Mouse (Mus musculus) heart, adult 8-10 months (tissue): ENCODE data around the gene Cemip2. TPM values are rescaled to one million over a fixed set of nuclear protein-coding genes. Genes with fewer than 3 reads are reported as not detected.

Experiments used
- DNase-seq: peaks from one replicate; pipeline ENCODE4 v3.0.0; 2022; ENCODE audit warnings: low spot score
- total RNA-seq, 4 experiments: library from RNA; stranded (reverse); gene quantifications; 2 replicates each; pipeline ENCODE4 v1.2.4; 2022

Cemip2 gene
- total RNA-seq, result 10 to 100 TPM; 10.2 to 11.5 (median 10.8) TPM

DNA sequence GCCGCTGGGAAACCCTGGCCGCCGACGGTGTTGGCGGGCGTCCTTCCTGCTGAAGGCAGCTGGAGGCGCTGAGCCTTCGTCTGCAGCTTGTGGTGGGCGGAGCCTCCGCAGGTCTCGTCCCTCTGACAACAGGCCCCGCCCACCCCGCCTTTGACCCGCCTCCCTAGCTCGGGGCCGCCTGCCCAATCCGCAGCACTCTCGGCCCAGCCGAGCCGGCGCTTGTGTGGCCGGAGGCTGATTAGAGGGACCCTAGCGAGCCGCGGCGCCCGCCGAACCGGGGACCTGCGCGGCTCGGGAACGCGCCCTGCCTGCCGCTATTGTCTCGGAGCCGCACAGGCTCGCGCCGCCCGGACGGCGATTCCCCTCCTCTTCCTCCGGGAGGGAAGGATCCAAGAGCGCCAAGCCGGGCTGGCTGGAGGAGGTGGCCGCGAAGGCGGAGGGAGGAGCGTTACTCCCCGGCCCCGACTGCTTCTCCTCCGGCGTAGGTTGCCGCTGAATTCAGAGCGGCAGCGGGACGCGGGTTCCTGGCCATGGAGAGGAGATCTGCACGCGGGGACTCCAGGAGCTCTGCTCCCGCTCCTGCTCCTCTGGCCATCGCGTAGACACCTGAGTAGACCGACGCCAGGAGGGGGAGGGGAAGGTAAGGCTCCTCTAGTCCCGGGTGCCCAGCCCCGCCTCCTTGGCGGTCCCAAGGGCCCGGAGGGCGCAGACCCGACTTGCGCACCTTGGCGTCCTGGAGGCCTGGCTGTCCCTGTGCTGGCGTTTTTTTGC lies at the start of gene Cemip2:
Gene Cemip2 (plus strand): TSS at position 196 of the 771 bp plus-strand sequence.
- DNase-seq, result peak; percentile 94

DNA sequence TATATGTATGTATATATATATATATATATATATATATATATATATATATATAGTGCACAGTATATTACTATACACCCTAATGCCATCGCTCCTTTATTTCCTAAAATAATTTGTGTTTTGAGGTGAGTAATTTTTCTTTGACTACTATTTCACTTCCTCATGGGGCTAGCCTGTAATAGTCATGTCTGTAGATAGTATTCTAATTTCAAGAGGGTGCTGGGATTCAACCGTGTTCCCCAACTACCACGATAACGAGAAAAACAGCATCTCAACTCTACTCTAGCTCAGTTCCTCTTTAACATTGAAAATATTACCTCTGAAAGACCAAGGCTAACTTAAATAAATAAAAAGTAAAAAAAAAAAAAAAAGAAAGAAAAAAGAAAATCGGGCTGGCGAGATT lies 49.8 kb upstream of the Cemip2 start:
- no peak for DNase-seq

DNA sequence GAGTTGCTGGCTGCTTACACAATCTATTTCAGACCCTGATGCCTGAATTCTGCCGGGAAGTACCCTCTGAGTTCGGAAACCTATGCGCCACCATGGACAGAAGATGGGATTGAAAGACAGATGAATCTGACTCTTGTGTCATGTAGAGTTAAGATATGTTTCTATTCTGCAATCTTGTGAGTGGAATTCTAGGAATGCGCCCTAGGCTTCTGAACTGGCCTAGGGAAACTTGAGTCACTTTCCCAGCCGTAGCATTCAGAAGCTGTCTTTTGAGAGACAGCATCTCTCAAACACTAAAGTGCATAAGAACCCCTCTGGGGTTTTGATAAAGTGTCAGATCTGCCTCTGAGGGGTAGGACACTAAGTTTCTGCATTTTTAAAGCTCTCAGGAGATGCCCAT lies 46.3 kb upstream of the Cemip2 start:
- DNase-seq, result no peak

DNA sequence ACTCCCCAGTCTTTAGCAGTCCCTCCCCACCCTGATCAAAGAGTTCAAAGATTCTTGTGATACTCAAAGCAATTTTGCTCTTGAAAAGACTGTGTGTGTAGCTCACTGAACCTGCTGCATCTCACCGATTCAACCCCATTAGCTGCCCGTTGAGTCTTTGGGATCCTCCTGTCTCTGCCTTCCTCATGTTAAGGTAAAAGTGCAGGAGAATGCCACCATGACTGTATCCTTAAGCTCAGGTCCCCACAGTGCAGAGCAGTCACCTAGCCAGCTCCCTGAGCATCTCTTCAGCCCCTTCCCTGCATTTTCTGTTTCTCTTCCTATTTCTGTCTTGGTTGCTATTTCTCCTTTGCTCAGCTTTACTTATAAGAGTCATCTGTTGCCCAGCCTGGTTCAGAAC lies 45.0 kb upstream of the Cemip2 start:
- no peak for DNase-seq

DNA sequence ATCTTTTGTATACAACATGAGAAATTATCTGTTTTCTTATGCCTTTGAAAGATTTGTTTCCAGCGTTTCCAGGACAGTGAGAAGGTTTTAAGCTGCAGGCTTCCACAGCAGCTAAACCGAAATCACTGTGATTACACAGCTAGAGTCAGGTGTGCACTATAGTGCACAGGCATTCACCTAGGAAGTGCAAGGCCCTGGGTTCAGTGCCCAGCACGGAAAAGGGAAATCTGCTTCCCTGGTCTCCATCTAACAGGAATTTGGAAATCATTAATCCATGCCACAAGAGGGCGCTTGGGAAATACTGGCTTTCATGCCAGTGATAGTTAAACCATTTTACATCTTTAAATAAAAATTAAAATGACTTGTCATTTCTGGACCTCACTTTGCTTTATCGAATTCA lies 44.0 kb upstream of the Cemip2 start:
- DNase-seq, result peak; percentile 44

DNA sequence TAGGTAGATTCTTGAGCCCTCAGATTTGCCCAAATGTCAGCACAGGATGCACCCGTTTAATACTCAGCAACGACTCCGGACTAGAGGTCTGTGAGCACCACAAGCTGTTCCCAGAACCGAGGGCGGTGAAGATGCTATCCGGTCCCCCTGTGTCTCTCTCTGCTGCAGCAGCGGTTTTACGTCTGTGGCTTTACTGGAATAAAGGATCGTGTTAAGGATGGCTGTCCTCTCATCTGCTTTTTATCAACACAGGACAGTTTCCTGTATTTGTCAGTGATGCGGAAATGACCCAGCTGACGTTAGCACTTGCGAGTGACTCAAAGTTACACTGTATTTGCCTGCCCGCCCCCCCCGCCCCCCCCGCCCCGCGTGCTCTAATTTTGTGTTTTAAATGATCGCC lies 40.7 kb upstream of the Cemip2 start:
- peak; percentile 68 for DNase-seq

DNA sequence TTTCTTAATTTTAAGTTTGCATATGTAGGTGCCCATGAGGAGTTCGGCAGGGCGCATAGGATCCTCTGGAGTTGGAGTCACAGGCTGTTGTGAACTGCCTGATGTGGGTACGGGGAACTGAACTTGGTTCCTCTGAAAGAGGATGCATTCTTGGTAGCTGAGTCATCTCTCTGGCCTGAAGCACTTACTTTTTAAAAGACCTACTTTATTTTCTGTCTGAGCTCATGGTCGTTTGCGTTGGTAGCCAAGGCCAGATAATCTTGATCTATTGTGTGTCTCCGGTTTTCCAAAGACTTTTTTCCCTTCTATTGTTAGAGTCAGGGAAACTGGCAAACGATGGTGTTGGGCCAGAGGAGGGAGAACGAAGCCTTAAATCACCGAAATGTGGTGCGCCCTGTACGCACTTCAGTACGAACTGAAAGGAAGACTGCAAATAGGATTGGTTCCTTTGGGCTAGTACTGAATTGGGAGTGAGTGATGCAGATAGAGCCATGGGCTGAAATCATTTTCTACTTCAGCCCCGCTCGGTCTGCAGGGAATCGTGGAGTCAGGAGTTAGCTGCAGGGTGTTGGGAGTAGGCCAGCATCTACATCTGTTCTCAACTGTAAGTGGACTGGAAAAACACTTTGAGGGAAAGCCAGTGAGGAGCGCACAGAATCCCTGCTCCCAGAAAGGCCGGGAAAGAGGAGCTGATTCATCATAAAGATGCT lies 40.1 kb upstream of the Cemip2 start:
- DNase-seq, result peak; percentile 69

DNA sequence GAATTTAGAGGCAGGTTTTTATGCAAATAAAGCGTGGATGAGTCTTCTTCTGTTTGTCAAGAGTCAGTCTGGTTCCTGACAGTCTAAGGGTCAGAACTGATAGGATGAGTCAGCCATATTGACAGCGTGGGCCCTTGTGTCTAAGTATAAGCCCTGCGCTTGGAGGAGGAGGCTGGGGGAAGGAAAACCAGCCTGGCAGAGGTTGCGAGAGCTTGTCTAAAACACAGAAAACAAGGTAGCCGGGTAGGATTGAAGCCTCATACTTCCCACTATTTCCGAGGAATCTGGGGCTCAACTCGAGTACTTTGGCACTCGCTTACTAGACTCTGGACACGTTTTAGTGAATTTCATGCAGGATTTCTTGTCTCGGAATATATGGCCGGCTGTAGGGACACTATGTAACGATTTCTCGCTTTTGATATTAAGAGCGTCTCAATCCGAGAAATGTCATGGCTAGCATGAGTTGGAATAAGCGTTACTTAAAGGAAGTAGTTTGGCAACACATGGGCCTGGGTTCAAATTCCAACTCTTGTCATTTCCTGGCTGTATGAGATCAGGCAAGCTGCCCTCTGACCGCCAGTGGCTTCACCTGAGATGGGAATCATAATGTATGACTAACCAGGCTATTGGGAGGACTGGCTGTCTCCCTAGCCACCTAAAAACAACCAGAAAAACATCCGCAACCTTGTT lies 39.4 kb upstream of the Cemip2 start:
- no peak for DNase-seq

DNA sequence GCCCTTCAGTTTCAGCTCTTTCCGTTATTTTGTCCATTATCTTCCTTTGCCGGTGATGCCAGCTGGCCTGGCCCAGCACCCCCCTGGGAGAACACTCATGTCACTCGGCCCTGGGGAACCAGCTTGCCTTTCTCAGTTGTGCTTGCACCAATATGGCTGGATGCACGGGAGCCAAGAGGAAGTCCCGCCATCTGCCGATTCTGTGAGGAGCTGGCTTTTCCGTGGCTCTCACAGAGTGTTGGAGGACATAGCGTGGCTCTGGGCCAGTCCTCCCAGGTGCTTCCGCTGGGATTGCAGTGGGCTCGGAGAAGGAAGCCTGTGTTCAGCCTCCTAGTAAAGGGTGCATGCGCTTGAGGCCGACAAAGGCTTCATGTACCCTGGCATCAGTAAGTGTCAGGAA lies 36.0 kb upstream of the Cemip2 start:
- peak; percentile 40 for DNase-seq

DNA sequence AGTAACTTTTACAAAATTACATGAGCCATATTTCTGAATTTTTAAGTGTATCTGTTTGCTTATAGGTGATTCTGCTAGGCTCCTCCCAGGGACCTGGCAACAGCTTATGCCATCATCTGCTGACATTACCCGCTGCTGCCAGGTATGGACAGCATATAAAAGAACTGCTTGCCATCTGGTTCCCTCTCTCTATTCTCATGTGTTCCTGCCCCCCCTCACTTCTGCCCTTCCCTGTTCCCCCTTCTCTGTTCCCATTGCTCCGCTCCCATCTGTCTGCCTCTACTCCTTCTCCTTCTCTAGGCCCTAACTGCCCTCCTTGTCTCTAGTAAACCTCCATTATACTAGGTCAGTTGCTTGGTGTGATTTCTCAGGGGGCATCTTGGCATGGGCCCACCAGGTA lies 32.6 kb upstream of the Cemip2 start:
- no peak for DNase-seq

DNA sequence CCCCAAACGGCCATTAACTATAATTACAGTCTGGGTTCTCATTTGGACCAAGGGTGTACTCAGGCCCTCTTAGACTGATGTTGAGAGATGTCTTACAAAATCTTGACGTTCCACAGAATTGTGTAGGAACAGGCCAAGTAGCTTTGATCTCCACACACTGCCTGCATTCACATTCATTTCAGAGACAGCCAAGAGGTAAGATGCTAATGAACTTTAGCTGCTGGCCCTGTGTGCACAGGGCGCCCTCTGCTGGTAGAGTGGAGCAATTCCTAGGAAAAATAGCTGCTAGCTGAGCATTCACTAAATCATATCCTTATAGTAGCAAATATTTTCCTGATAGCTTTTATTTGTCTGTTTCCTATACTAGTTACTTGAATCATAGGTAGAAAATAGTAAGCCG lies 30.8 kb upstream of the Cemip2 start:
- peak; percentile 63 for DNase-seq

DNA sequence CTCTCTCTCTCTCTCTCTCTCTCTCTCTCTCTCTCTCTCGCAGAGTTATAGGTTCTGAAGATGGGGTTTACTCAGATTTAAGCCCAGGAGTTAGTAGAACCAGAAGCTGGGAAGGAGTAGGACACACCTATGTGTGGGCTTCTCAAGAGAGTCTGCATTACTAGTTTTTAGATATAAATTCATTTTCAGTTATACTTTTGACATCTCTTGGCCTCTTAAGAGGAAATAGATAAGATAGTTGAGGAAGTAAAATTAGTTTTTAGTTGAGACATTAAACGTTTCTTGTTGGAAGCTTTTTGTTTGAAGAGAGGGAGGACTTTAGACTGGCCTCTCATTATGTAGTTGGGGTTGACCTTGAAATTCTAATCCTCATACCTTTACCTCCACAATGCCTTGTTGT lies 28.0 kb upstream of the Cemip2 start:
- no peak for DNase-seq

DNA sequence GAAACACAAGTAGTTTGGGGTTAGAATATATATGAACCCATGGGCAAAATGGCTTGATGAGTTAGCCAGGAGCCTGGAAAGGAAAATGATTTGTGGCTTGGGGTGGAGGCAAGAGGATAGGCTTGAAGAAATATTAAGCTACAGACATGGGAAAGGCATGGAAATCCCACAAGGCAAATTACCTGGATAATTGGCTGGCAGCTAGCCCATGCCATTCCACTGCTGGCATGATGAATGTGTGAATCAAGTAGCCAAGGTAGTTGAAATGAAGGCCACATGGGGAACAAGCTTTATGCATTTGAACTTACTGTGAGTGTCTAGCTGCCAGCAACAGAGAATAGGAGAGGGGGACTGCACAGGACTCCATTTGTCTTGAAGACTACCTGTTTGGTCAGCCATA lies 16.5 kb upstream of the Cemip2 start:
- DNase-seq, result no peak

DNA sequence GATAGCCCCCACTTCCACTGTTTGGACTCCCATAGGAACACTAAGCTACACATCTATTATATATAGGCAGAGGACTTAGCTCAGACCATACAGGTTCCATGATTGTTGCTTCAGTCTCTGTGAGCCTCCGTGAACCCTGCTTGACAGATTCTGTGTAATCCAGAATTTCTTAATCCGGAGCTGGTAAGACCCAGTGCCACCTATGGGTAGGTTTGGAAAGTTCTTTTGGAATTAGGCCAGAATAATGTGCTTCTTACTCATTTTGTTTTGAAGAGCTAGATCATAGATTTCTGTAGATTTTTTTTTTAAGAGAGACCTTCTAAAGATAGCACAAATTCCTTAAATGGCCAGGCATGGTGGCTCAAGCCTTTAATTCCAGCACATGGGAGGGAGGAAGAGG lies 14.1 kb upstream of the Cemip2 start:
- DNase-seq, result no peak

DNA sequence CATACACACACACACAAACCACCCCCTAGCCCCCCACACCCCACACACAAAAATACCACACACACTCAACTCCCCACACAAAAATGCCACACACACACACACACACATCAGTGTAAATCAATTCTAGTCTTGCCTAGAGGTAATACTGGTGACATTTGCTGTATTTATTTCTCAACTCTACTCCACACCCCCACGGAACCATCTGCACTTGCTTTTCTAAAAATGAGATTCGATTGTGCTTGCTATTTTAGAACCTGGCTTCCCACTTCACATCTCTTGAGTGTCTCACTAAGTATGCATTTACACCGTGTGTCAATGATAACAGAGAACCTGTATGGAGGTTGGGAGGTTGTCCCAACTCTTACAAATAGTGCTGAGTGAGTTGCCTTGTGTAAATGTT lies 13.4 kb upstream of the Cemip2 start:
- no peak for DNase-seq

DNA sequence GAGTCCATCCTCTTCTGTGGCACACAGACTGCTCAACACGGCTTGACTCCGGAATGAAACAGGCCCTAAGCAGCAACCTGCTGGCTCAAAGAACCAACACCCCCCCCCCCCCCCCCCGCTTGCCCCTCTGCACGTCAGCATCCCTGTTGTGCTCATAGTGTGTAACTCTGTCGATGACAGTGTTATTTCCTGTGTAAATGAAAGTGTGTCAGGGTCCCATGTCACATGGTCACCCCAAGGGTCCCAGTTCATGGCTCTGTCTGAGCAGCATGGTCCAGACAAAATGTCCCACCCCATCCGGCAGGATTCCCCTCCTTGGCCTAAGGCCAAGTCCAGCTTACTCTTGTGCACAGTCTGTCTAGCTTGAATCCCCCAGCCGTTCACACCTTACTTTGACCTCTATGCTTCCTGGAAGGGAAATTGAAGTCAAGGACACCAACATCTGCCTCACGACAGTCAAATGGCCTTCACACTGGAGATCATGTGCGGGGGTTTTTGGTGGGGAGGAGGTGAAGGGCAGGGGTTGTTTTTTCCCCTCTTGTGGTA lies 10.6 kb upstream of the Cemip2 start:
- DNase-seq, result no peak

DNA sequence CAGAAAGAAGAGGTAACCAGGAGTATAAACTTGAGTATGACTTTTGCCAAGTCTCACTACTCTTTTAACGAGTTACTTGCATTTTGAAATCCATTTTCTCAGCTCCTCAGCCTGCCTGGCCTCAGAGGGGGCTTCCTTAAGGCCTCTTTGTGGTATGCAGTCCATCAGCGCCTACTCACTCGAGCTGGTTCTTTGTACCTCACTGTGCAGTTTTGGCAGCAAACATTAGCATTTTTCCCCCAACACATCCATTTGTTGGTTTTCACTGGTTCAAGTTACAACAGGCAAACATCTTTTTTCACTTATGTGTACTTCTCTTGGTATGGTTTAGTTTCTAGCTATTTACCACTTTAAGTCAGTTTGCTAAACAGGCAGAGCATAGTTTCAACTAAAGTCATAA lies 8.3 kb upstream of the Cemip2 start:
- no peak for DNase-seq

DNA sequence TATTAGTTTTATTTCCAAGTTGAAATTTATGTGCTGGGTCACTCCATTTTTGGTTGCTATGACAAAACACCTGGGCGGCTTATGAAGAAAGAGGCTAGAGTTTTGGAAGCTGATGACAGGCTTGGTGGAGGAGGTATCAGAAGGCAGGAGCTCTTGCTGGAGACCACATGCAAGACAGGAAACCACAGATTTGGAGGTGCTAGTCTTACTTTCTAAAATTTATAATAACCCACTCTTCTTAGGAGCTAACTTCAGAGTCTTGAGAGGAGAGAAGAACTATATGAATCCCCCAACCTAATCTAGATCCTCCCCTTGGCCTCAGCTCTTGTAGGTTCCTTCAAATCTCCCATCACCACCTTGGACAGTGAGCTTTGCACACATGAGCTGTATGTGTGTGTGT lies 6.6 kb upstream of the Cemip2 start:
- DNase-seq, result no peak

DNA sequence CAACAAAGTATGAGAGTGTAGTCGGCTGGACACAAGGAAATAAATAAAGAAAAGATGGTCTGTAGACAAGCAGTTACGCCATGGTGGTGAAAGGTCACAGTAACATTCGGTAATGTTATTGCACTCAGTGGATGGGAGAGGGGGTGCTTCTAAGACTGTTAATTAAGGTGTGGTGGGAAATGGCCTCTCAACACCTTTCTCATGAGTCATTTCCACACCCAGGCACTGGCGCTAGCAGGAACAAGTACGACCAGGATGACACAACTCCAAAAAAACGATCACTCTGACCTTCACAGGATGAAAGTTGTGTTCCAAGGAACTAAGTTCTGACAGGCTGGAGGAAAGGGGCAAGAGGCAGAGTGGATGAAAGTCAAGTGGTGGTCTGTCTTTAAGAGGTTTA lies 4.5 kb upstream of the Cemip2 start:
- no peak for DNase-seq

DNA sequence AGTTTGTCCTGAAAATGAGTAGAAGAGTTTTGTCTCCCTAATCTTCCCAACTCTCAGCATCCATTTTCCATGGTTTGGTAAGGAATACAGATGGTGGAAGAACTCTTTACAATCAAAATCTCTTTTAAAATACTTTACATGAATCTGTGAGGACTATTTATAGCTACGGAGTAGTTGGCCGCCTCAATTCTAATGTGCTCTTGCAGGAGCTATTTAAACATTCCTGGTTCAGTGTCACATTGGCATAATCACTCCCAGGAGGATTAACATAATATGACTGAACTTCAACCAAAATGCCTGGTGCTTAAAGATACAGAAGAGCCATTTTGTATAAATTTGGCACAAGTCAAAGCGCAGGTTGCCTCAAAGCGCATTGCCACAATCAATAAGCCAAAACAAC lies 2.5 kb upstream of the Cemip2 start:
- DNase-seq, result no peak

DNA sequence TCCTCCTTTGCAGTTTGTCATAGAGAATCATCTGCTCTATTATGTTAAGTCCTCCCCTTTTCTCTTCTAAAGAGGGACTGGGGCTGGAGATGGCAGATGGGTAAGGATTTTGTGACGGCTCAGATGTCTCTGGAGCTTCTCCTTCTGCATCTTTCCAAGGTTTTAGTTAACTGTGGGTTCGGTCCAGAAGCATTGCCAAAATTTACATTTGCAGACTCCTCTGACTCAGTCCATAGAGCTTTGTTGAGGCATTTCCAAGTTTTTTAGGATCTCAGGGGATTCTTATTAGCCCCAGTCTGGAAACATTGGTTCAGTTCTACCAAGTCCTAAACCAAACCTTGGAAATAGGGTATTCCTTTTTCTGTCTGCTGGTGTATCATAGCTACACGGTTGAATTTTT lies 1.5 kb upstream of the Cemip2 start:
- no peak for DNase-seq

DNA sequence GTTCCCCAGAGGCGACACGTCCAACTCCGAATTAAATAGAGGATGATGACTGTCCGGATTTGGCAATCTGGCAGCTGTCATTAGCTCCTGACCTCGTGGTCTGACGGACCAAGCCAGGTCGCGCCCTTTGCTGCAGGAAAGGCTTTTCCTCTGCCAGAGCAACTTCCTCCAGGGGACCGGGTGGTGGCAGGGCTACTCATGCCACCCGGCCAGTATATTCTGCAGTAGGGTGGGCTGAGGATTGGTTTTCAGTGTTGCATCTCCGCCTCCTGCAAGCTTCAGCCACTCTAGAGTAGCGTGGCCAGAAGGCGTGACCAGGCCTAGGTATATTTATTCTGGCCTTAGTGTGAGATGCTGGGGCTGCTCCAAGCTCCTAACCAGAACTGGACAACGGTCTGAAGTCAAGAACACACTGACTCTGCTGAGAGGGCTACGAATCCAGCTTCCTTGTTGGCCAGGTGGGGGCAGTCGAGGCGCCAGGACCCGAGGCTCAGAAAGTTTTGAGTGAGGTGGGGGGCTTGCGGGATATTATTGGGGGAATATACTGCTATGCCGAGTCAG lies 891 bp upstream of the Cemip2 start:
- DNase-seq, result peak; percentile 59
